Mouse (Mus musculus) liver, embryonic 11.5 days (tissue): Measurements from ENCODE around the gene Crybg1. TPM values are rescaled to one million over a fixed set of nuclear protein-coding genes. Genes with fewer than 3 reads are reported as not detected.

Experiments
- ATAC-seq: fragments of 200-750 bp; cut with Nextera tagmentation; replicated peaks from 2 replicates; pipeline ENCODE4 v1.8.0; 2017; ENCODE audit warnings: moderate number of reproducible peaks, mild to moderate bottlenecking, moderate TSS enrichment, moderate library complexity; ENCODE audit not compliant: low FRiP score
- DNase-seq: peaks from one replicate; pipeline ENCODE4 v3.0.0-alpha.2; 2017; ENCODE audit warnings: low spot score
- H3K27ac ChIP-seq: fragments of 300-500 bp; sonication (generic); 2 replicates; pipeline ENCODE4 v1.5.1; 2014; ENCODE audit warnings: mild to moderate bottlenecking, low read depth, low read length, control low read depth
- H3K27me3 ChIP-seq: fragments of 300-500 bp; sonication (generic); replicated peaks from 2 replicates; pipeline ENCODE4 v1.6.1; 2014; ENCODE audit warnings: low read length, mixed read lengths; ENCODE audit not compliant: control insufficient read depth, insufficient read depth
- H3K36me3 ChIP-seq: fragments of 300-500 bp; sonication (generic); 2 replicates; pipeline ENCODE4 v1.6.1; 2014; ENCODE audit warnings: mild to moderate bottlenecking, low read length, moderate library complexity, mixed read lengths; ENCODE audit not compliant: control insufficient read depth, insufficient read depth
- H3K4me1 ChIP-seq: fragments of 300-500 bp; sonication (generic); replicated peaks from 2 replicates; pipeline ENCODE4 v1.6.1; 2014; ENCODE audit warnings: low read length, mixed read lengths; ENCODE audit not compliant: control insufficient read depth, insufficient read depth
- H3K4me2 ChIP-seq: fragments of 300-500 bp; sonication (generic); 2 replicates; pipeline ENCODE4 v1.6.1; 2014; ENCODE audit warnings: mild to moderate bottlenecking, control low read depth, moderate library complexity
- H3K4me3 ChIP-seq: fragments of 300-500 bp; sonication (generic); 2 replicates; pipeline ENCODE4 v1.5.1; 2014; ENCODE audit warnings: low read depth, low read length, control low read depth
- H3K9ac ChIP-seq: fragments of 300-500 bp; sonication (generic); 2 replicates; pipeline ENCODE4 v1.6.1; 2014; ENCODE audit warnings: low read depth, low read length, control low read depth
- H3K9me3 ChIP-seq: fragments of 300-500 bp; sonication (generic); 2 replicates; pipeline ENCODE4 v1.6.1; 2016; ENCODE audit warnings: low read length, inconsistent platforms, mixed read lengths; ENCODE audit not compliant: control insufficient read depth
- WGBS: fragments of 180-500 bp; shearing (Covaris S2); extraction: QIAGEN DNeasy Blood & Tissue Kit; methylation state at CpG from one replicate; pipeline ENCODE4 v1.1.7; 2014; 5-methylcytosine and 5-hydroxymethylcytosine counted together
- polyA plus RNA-seq: library from polyadenylated mRNA; unstranded; fragments of >200 nt; fragmentation: Nextera tagmentation; extraction: Ambion mirVana; gene quantifications from 2 replicates; pipeline ENCODE4 v1.2.1, GENCODE M21; 2014

The Crybg1 gene
- polyA plus RNA-seq, 1 experiment from 2014 or later, result 0.33 TPM

DNA sequence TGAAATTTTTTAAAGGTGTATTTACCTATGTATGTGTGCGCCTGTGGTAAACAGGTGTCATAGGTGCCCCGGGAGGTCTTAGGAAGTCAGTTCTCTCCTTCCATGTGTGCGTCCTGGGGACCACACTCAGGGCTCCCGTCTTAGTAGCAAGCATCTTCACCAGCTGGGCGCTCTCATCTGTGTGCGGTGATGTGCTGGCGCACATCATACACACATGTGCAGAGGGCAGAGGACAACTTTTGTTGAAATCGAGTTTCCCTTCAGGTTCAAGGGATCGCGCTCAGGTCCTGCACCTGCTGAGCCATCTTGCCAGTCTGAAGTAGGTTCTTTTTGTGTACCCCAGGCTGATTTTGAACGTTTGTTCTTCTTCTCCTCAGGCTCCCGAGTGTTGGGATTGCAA lies 232.5 kb downstream of the Crybg1 start:
- Histone ChIP-seq H3K36me3 (no peaks in the 10 kb centered on the region), H3K9me3 (no peaks in the 10 kb centered on the region), H3K27me3 (no peaks in the 10 kb centered on the region), H3K27ac (no peak overlapping the region), H3K4me3 (no peak overlapping the region), H3K4me2 (no peak overlapping the region), H3K4me1 (0 out of 2 replicates have a peak, but pooled peaks cover 5% of the 10 kb centered on the region), H3K9ac (no peak overlapping the region)
- DNase-seq (no peak), ATAC-seq (no peak)
- WGBS, result 89% methylated on average over 12 of the region's 12 CpGs

- peaks cover 3% of the 10 kb centered on the region; the same call in 1 of the 2 replicates for H3K36me3 ChIP-seq
- H3K4me3 ChIP-seq, result no peak overlapping the region
- H3K4me2 ChIP-seq, result no peak overlapping the region
- 38% methylated on average over 3 of the region's 3 CpGs for WGBS
- DNase-seq, result no peak
- H3K4me1 ChIP-seq, result 0 out of 2 replicates have a peak, but pooled peaks cover 5% of the 10 kb centered on the region
- H3K27ac ChIP-seq, result no peak overlapping the region
- no peaks in the 10 kb centered on the region for H3K9me3 ChIP-seq
- no peak overlapping the region for H3K9ac ChIP-seq
- H3K27me3 ChIP-seq, result no peaks in the 10 kb centered on the region
- ATAC-seq, result 0 out of 2 replicates have a peak, but pooled peaks have one; percentile 41
Measured at GRCm38 (mm10) chr10:43912236-43912635, 236.4 kb downstream of the Crybg1 start.

GRCm38 (mm10) chr10:43910873-43911142 lies 237.8 kb downstream of the Crybg1 start:
- no peaks in the 10 kb centered on the region for H3K9me3 ChIP-seq
- H3K9ac ChIP-seq, result no peak overlapping the region
- 0 out of 2 replicates have a peak, but pooled peaks cover 3% of the 10 kb centered on the region for H3K4me1 ChIP-seq
- H3K27ac ChIP-seq, result no peak overlapping the region
- H3K36me3 ChIP-seq, result peaks cover 3% of the 10 kb centered on the region; the same call in 1 of the 2 replicates
- H3K27me3 ChIP-seq, result no peaks in the 10 kb centered on the region
- WGBS, result 79% methylated on average over 8 of the region's 8 CpGs
- DNase-seq (no peak), ATAC-seq (no peak)
- no peak overlapping the region for H3K4me2 ChIP-seq
- H3K4me3 ChIP-seq, result no peak overlapping the region

GRCm38 (mm10) chr10:43910032-43910872 lies 238.4 kb downstream of the Crybg1 start:
- WGBS, result 74% methylated on average over 12 of the region's 12 CpGs
- no peak overlapping the region for H3K9ac ChIP-seq
- no peaks in the 10 kb centered on the region for H3K27me3 ChIP-seq
- no peak overlapping the region for H3K4me3 ChIP-seq
- 0 out of 2 replicates have a peak, but pooled peaks cover 3% of the 10 kb centered on the region for H3K4me1 ChIP-seq
- ATAC-seq (no peak), DNase-seq (no peak)
- H3K27ac ChIP-seq, result no peak overlapping the region
- H3K4me2 ChIP-seq, result no peak overlapping the region
- peaks cover 3% of the 10 kb centered on the region; the same call in 1 of the 2 replicates for H3K36me3 ChIP-seq
- H3K9me3 ChIP-seq, result no peaks in the 10 kb centered on the region

GRCm38 (mm10) chr10:43904569-43904968 lies 244.1 kb downstream of the Crybg1 start:
- H3K4me3 ChIP-seq, result no peak overlapping the region
- H3K27me3 ChIP-seq, result no peaks in the 10 kb centered on the region
- H3K9ac ChIP-seq, result no peak overlapping the region
- no peaks in the 10 kb centered on the region for H3K9me3 ChIP-seq
- no peaks in the 10 kb centered on the region for H3K36me3 ChIP-seq
- H3K4me1 ChIP-seq, result peaks cover 7% of the 10 kb centered on the region; the same call in 1 of the 2 replicates
- no peak overlapping the region for H3K27ac ChIP-seq
- WGBS, result 88% methylated on average over 1 of the region's 1 CpGs
- no peak overlapping the region for H3K4me2 ChIP-seq
- ATAC-seq (no peak), DNase-seq (no peak)

GRCm38 (mm10) chr10:43901578-43902194 lies 247.0 kb downstream of the Crybg1 start, which contains the start of the genes Qrsl1 and Rtn4ip1:
Gene Qrsl1 (minus strand): TSS chr10:43901745.
Gene Rtn4ip1 (plus strand): TSS chr10:43901807.
- ATAC-seq, result peak; percentile 96
- H3K9ac ChIP-seq, result peak within 1 kb of the TSS; percentile 79
- H3K4me3 ChIP-seq, result peak within 1 kb of the TSS; percentile 84
- peak; percentile 96 for DNase-seq
- H3K36me3 ChIP-seq, result no peaks in the 10 kb centered on the region
- H3K4me2 ChIP-seq, result peak within 1 kb of the TSS; percentile 89
- peaks cover 7% of the 10 kb centered on the region; the same call in 1 of the 2 replicates for H3K4me1 ChIP-seq
- under 1% methylated on average over 40 of the region's 40 CpGs for WGBS
- H3K27me3 ChIP-seq, result no peaks in the 10 kb centered on the region
- no peaks in the 10 kb centered on the region for H3K9me3 ChIP-seq
- H3K27ac ChIP-seq, result peak within 1 kb of the TSS; percentile 25; the same call in 1 of the 2 replicates

DNA sequence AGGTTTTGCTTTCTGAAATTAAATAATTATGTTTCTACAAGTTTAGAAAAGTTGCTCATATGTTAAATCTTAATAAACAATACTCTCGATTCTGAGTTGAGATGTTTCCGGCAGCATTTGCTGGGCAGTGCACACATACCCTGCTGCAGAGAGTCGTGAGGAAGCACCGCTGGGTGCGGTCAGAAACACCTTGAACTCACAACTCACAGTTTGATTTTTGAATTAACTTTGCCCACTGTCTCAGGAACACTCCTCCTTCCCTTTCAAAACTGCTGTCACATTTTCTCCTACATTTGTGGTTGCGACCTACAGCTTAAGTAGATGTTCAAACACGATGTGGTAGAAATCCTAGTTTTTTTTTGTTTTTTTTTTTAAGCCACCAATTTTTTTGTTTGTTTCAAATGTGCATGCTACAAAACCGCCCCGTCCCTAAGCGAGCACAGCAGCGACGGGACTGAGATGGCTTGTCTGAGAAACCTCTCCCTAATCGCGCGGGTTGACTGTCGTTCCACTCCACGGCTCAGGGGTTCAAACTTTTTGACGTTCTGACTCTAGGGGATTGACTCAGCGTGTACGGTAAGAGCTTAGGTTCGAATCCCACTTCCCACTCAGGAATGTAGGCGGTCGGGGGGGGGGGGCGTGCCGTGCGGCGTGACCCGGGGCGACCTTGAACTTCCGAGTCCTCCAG lies 247.6 kb downstream of the Crybg1 start:
- Histone ChIP-seq H3K36me3 (no peaks in the 10 kb centered on the region), H3K27ac (no peak overlapping the region; the same call in 1 of the 2 replicates), H3K4me3 (peak overlapping the region; percentile 84), H3K9ac (peak overlapping the region; percentile 79), H3K9me3 (no peaks in the 10 kb centered on the region), H3K4me2 (peak overlapping the region; percentile 89), H3K4me1 (peaks cover 7% of the 10 kb centered on the region; the same call in 1 of the 2 replicates), H3K27me3 (no peaks in the 10 kb centered on the region)
- ATAC-seq, result peak; percentile 62
- DNase-seq, result no peak
- WGBS, result 4% methylated on average over 30 of the region's 30 CpGs
